ENCODE assay signal across 8 mouse cellular contexts in the genomic region with DNA sequence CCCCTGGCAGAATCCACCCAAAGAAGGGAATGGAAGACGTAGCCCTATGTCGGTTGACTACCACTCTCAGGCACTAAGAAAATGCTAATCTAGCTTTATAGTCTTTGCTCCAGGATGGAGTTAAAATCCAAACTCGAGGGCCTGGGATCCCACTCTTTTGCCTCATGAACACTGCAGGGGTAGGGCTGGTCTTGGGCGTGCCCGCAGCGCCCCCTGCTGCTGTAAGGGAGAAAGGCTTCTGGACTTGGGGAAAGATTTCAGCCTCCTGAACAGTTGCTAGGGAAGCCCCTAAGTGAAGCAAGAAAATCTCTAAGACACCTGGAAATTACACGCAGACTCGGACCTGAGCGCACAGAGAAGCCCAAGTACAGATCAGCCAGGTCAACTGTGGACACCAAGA. TPM values are rescaled to one million over a fixed set of nuclear protein-coding genes. Genes with fewer than 3 reads are reported as not detected.
DNase-seq lines count a peak whose midpoint lies in the region; ATAC-seq lines count a peak whose summit lies in the region.

No protein-coding gene starts in this region.

- no peaks in the 10 kb centered on the region for H3K27me3 ChIP-seq in liver, embryonic 12.5 days (replicated peaks)
- no peaks in the 10 kb centered on the region for H3K27me3 ChIP-seq in forebrain, embryonic 11.5 days (ENCODE audit: control insufficient read depth, insufficient read depth, low read length)
- H3K27me3 ChIP-seq in hindbrain, embryonic 14.5 days (ENCODE audit: control insufficient read depth, insufficient read depth, low read length), result peaks cover 4% of the 10 kb centered on the region
- H3K27me3 ChIP-seq in limb, embryonic 13.5 days, result peaks cover 31% of the 10 kb centered on the region

- no peak overlapping the region for H3K4me2 ChIP-seq in liver, embryonic 12.5 days
- H3K4me2 ChIP-seq in forebrain, embryonic 11.5 days (ENCODE audit: low read depth, low read length, severe bottlenecking), result no peak overlapping the region
- no peak overlapping the region for H3K4me2 ChIP-seq in hindbrain, embryonic 14.5 days (replicated peaks)
- no peak overlapping the region for H3K4me2 ChIP-seq in limb, embryonic 13.5 days (replicated peaks)

- peak; percentile 66 for DNase-seq in liver
- DNase-seq in adrenal gland, adult 2 months, result peak; percentile 63
- DNase-seq in forebrain, embryonic 11.5 days (ENCODE audit: low spot score), result peak; percentile 86
- peak; percentile 70 for DNase-seq in hindbrain, embryonic 14.5 days (ENCODE audit: low spot score)
- peak; percentile 39 for DNase-seq in ovary, postnatal 10 days (ENCODE audit: low spot score)
- peak; percentile 57 for DNase-seq in urinary bladder, postnatal 25 days (ENCODE audit: low spot score)

- H3K36me3 ChIP-seq in liver, embryonic 12.5 days, result no peaks in the 10 kb centered on the region
- no peaks in the 10 kb centered on the region for H3K36me3 ChIP-seq in forebrain, embryonic 11.5 days (ENCODE audit: control insufficient read depth, insufficient read depth, low read length)
- no peaks in the 10 kb centered on the region for H3K36me3 ChIP-seq in hindbrain, embryonic 14.5 days (replicated peaks; ENCODE audit: control insufficient read depth, insufficient read depth)
- H3K36me3 ChIP-seq in limb, embryonic 13.5 days, result no peaks in the 10 kb centered on the region

- no peak overlapping the region for H3K27ac ChIP-seq in liver, embryonic 12.5 days
- H3K27ac ChIP-seq in forebrain, embryonic 11.5 days (ENCODE audit: low read depth, low read length), result no peak overlapping the region
- H3K27ac ChIP-seq in hindbrain, embryonic 14.5 days, result no peak overlapping the region
- H3K27ac ChIP-seq in limb, embryonic 13.5 days, result no peak overlapping the region

- no peak for ATAC-seq in liver, embryonic 12.5 days
- peak; percentile 44; the same call in 1 of the 2 replicates for ATAC-seq in forebrain, embryonic 11.5 days (replicated peaks; ENCODE audit: low FRiP score)
- no peak for ATAC-seq in hindbrain, embryonic 14.5 days (ENCODE audit: low FRiP score)
- peak; percentile 61; the same call in 1 of the 2 replicates for ATAC-seq in limb, embryonic 13.5 days (ENCODE audit: low FRiP score, low read depth)

- H3K9me3 ChIP-seq in liver, embryonic 12.5 days (replicated peaks), result no peaks in the 10 kb centered on the region
- H3K9me3 ChIP-seq in forebrain, embryonic 11.5 days (ENCODE audit: control insufficient read depth, low read length), result no peaks in the 10 kb centered on the region
- H3K9me3 ChIP-seq in hindbrain, embryonic 14.5 days (ENCODE audit: control insufficient read depth, low read length), result no peaks in the 10 kb centered on the region
- H3K9me3 ChIP-seq in limb, embryonic 13.5 days, result no peaks in the 10 kb centered on the region

- H3K4me1 ChIP-seq in liver, embryonic 12.5 days, result no peaks in the 10 kb centered on the region
- H3K4me1 ChIP-seq in forebrain, embryonic 11.5 days (replicated peaks; ENCODE audit: control insufficient read depth, insufficient read depth, low read length), result no peaks in the 10 kb centered on the region
- H3K4me1 ChIP-seq in hindbrain, embryonic 14.5 days (replicated peaks; ENCODE audit: control insufficient read depth, insufficient read depth, low read length), result no peaks in the 10 kb centered on the region
- no peaks in the 10 kb centered on the region for H3K4me1 ChIP-seq in limb, embryonic 13.5 days

- WGBS in liver, embryonic 12.5 days (ENCODE audit: insufficient replicate concordance), result 17% methylated on average over 9 of the region's 9 CpGs
- 14% methylated on average over 9 of the region's 9 CpGs for WGBS in forebrain, embryonic 11.5 days
- 21% methylated on average over 9 of the region's 9 CpGs for WGBS in hindbrain, embryonic 14.5 days
- WGBS in limb, embryonic 13.5 days, result 14% methylated on average over 9 of the region's 9 CpGs

- no peak overlapping the region for H3K9ac ChIP-seq in liver, embryonic 12.5 days
- H3K9ac ChIP-seq in forebrain, embryonic 11.5 days (ENCODE audit: low read length), result no peak overlapping the region
- H3K9ac ChIP-seq in hindbrain, embryonic 14.5 days, result no peak overlapping the region
- H3K9ac ChIP-seq in limb, embryonic 13.5 days, result no peak overlapping the region

- H3K4me3 ChIP-seq in liver, embryonic 12.5 days, result no peak overlapping the region
- H3K4me3 ChIP-seq in forebrain, embryonic 11.5 days (ENCODE audit: low read depth, low read length), result no peak overlapping the region
- H3K4me3 ChIP-seq in hindbrain, embryonic 14.5 days (replicated peaks; ENCODE audit: low read length), result no peak overlapping the region
- no peak overlapping the region for H3K4me3 ChIP-seq in limb, embryonic 13.5 days

RNA-seq across cellular contexts. Expression of a gene that starts 12.7 kb away (rescaled TPM):
- 40.4 and 48.6 TPM in 2 replicates for polyA plus RNA-seq in liver, embryonic 12.5 days (2016; fragmentation: Nextera tagmentation; extraction: Ambion mirVana)
- total RNA-seq in adrenal gland, adult 2 months (2021), result 10 to 100 TPM; 30.8 to 38.1 TPM
- polyA plus RNA-seq in adrenal gland, adult 2 months (2012; rRNA removed), result 13.1 and 18.3 TPM in 2 replicates
- 118 and 123 TPM in 2 replicates for polyA plus RNA-seq in forebrain, embryonic 11.5 days (2014; fragmentation: Nextera tagmentation; extraction: Ambion mirVana)
- 136 and 145 TPM in 2 replicates for polyA plus RNA-seq in hindbrain, embryonic 14.5 days (2014; fragmentation: Nextera tagmentation; extraction: Ambion mirVana)
- polyA plus RNA-seq in limb, embryonic 13.5 days (2015; fragmentation: Nextera tagmentation; extraction: Ambion mirVana), result 183 and 189 TPM in 2 replicates

RNA-seq across cellular contexts. Expression of a gene that starts 33.6 kb away (rescaled TPM):
- polyA plus RNA-seq in liver, embryonic 12.5 days (2016; fragmentation: Nextera tagmentation; extraction: Ambion mirVana), result 4.7 and 5.6 TPM in 2 replicates
- total RNA-seq in adrenal gland, adult 2 months (2021), result 1 to 10 TPM; 1.8 to 3.1 TPM
- polyA plus RNA-seq in adrenal gland, adult 2 months (2012; rRNA removed), result 0.61 and 0.83 TPM in 2 replicates
- polyA plus RNA-seq in forebrain, embryonic 11.5 days (2014; fragmentation: Nextera tagmentation; extraction: Ambion mirVana), result 14.4 and 16.9 TPM in 2 replicates
- polyA plus RNA-seq in hindbrain, embryonic 14.5 days (2014; fragmentation: Nextera tagmentation; extraction: Ambion mirVana), result 12.8 and 14.8 TPM in 2 replicates
- 14.4 and 16.3 TPM in 2 replicates for polyA plus RNA-seq in limb, embryonic 13.5 days (2015; fragmentation: Nextera tagmentation; extraction: Ambion mirVana)

Comparison
In these comparisons a context has a peak if more than half of its experiments do, and no peak if none do; other contexts are left out.
1. ATAC-seq: peak in forebrain, embryonic 11.5 days (single experiment) and limb, embryonic 13.5 days (single experiment); none in liver, embryonic 12.5 days (single experiment) and hindbrain, embryonic 14.5 days (single experiment).
2. Peak in every context shown above with its lines, with median percentiles within 50 percentile points of each other: DNase-seq.